Mouse (Mus musculus) brain, embryonic 14.5 days (tissue): Measurements from ENCODE around the gene Gm19965.

Experiments used
- CTCF ChIP-seq: fragments of 200-500 bp; IDR thresholded peaks from 2 replicates; pipeline ENCODE4 v1.5.1; 2012; ENCODE audit warnings: inconsistent platforms, mild to moderate bottlenecking, moderate library complexity, borderline replicate concordance; ENCODE audit not compliant: insufficient read depth, insufficient read length; ENCODE audit errors: extremely low read depth
- POLR2A ChIP-seq: fragments of 200-500 bp; IDR thresholded peaks from 2 replicates; pipeline ENCODE4 v1.6.1; 2012; ENCODE audit warnings: mild to moderate bottlenecking, inconsistent platforms, borderline replicate concordance; ENCODE audit not compliant: poor library complexity, insufficient read depth, insufficient read length, severe bottlenecking; ENCODE audit errors: extremely low read depth

GRCm38 (mm10) chr1:116802683-116803082 lies at the start of gene Gm19965:
- TF ChIP-seq POLR2A (no peak), CTCF (no peak)
